Mouse (Mus musculus): Measurements from ENCODE around the gene Rcc2.

- TF ChIP-seq CTCF (IDR thresholded peaks at IDR 0.05; ENCODE audit: low read depth) = no peak
- TF ChIP-seq EP300 (IDR thresholded peaks at IDR 0.05; ENCODE audit: low read depth) = no peak
Observed at GRCm38 (mm10) chr4:140703636-140704035, 3.3 kb downstream of the Rcc2 start.

Data from liver, postnatal 0 days (tissue).